ENCODE assay signal across 14 mouse cellular contexts in genomic region chr4:146976581-146976980, GRCm38 (mm10). TPM values are rescaled to one million over a fixed set of nuclear protein-coding genes. Genes with fewer than 3 reads are reported as not detected.
DNase-seq lines count a peak whose midpoint lies in the region; TF ChIP-seq lines count a peak whose summit lies in the region.
"Not testable (repeated sequence)": the region's sequence is repeated elsewhere in the genome, so short reads cannot be mapped to it uniquely, and the experiment has no call there.
"Had no signal": no experiment of that assay in that cellular context is flagged by ENCODE, and none has a peak within 500 bp of the region (broad histone marks: within the 10 kb centered on the region; RNA-seq: fewer than 3 reads in every experiment).

No protein-coding gene starts in this region.

- H3K27me3 ChIP-seq in E14TG2a.4 (ENCODE audit: insufficient read depth, low read length): not testable (repeated sequence)

- not testable (repeated sequence) for H3K27ac ChIP-seq in ES-E14 (ENCODE audit: insufficient read depth, low read depth, low read length, poor library complexity, severe bottlenecking)

- H3K36me3 ChIP-seq in E14TG2a.4 (ENCODE audit: insufficient read depth, low read length); ES-E14 (ENCODE audit: control insufficient read depth, insufficient read depth, low read length, poor library complexity, severe bottlenecking): not testable (repeated sequence)

- peak; percentile 80 for DNase-seq in ES-CJ7 (ENCODE audit: low read depth, low spot score)
- DNase-seq in ES-E14 (ENCODE audit: low read depth, low spot score): peak; percentile 47
- peak; percentile 95 for DNase-seq in R1 (ENCODE audit: low read depth, low spot score)
- DNase-seq in ZHBTc4 (ENCODE audit: low read depth, low spot score): peak; percentile 71
- DNase-seq in heart, adult 11 months: peak; percentile 66

- H3K4me1 ChIP-seq in E14TG2a.4 (replicated peaks; ENCODE audit: low read depth, low read length): peaks cover 11% of the 10 kb centered on the region
- H3K4me1 ChIP-seq in ES-E14 (ENCODE audit: control insufficient read depth in 2 of 2, insufficient read depth in 2 of 2, low read length in 2 of 2, poor library complexity in 1 of 2): not testable (repeated sequence)

- in situ Hi-C loops in ES-E14 (cut with MboI; ENCODE audit: low sequenced_read_pairs in 2 of 2, unreplicated experiment in 2 of 2): not testable (repeated sequence)

- H3K9me3 ChIP-seq in E14TG2a.4 (ENCODE audit: low read length); ES-E14 (ENCODE audit: control insufficient read depth, insufficient read depth, low read depth, low read length): not testable (repeated sequence)

- H3K4me3 ChIP-seq in E14TG2a.4 (replicated peaks; ENCODE audit: low read length): peak overlapping the region; percentile 58
- peak overlapping the region in 1 of 2 experiments; percentile 40; a peak in 1 of 4 replicates for H3K4me3 ChIP-seq in ES-E14 (ENCODE audit: insufficient read depth in 1 of 2, low read depth in 1 of 2, low read length in 2 of 2, poor library complexity in 1 of 2, severe bottlenecking in 1 of 2)

- TF ChIP-seq CTCF in E14TG2a.4 (conservative IDR thresholded peaks at IDR 0.05; ENCODE audit: low read length): not testable (repeated sequence)

- H3K9ac ChIP-seq in ES-E14 (ENCODE audit: insufficient read depth, low read depth, low read length, poor library complexity, severe bottlenecking): not testable (repeated sequence)

RNA-seq across cellular contexts. Expression of gene Zfp989, which starts 4.8 kb away (rescaled TPM):
- total RNA-seq in ES-E14 (2012; rRNA removed): 114 and 122 TPM in 2 replicates
- total RNA-seq: adrenal gland, adult 18-20 months; adrenal gland, adult 2 months; adrenal gland, adult 8-10 months; adrenal gland, postnatal 10 days; adrenal gland, postnatal 14 days; adrenal gland, postnatal 36 days; CH12.LX; MEL had no signal

RNA-seq across cellular contexts. Expression of gene Rex2, which starts 45.1 kb away (rescaled TPM):
- 188 and 233 TPM in 2 replicates for total RNA-seq in ES-E14 (2012; rRNA removed)
- total RNA-seq: CH12.LX had no signal
